In the genomic region with DNA sequence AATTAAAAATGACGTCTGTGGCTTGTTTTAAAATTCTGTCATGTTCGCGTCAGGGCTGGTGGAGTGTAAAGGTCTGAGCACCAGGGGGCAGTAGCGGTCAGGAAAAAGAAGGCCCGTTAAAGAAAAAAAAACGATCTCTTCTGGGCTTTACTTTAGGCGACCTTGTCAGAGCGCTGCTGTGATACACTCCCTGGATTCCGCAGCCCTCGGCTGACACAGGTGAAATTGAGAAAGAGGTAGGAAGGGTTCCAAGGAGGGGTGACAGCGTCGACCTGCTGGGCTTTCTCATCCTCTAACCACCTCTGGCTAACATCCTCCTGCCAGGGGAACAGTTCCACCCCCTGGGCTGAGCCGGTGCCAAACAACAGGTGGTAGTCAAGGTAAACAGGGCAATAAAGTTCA, we compare ENCODE assay signal across 7 mouse cellular contexts. TPM values are rescaled to one million over a fixed set of nuclear protein-coding genes. Genes with fewer than 3 reads are reported as not detected.
DNase-seq lines count a peak whose midpoint lies in the region; ATAC-seq and TF ChIP-seq lines count a peak whose summit lies in the region.

No protein-coding gene starts in this region.

- dilution Hi-C loops in CH12.LX (cut with MboI; ENCODE audit: extremely low pct_ligation_motif_present, extremely low pct_unique_long_range_greater_than_20kb, low sequenced_read_pairs), result no loop called here

- H3K4me2 ChIP-seq in CH12.LX (ENCODE audit: insufficient read depth, low read depth, poor library complexity, severe bottlenecking), result peak overlapping the region; percentile 91
- 0 out of 2 replicates have a peak overlapping the region, but pooled peaks have one; percentile 31 for H3K4me2 ChIP-seq in embryonic facial prominence, embryonic 11.5 days (ENCODE audit: low read depth, low read length)
- H3K4me2 ChIP-seq in heart, embryonic 13.5 days, result peak overlapping the region; percentile 68
- peak overlapping the region; percentile 55 for H3K4me2 ChIP-seq in kidney, embryonic 16.5 days (replicated peaks; ENCODE audit: low read depth, low read length)

- peaks cover 6% of the 10 kb centered on the region for H3K9me3 ChIP-seq in CH12.LX (replicated peaks; ENCODE audit: low read length)
- no peaks in the 10 kb centered on the region for H3K9me3 ChIP-seq in embryonic facial prominence, embryonic 11.5 days (replicated peaks; ENCODE audit: control insufficient read depth, low read length)
- H3K9me3 ChIP-seq in heart, embryonic 13.5 days, result no peaks in the 10 kb centered on the region
- H3K9me3 ChIP-seq in kidney, embryonic 16.5 days (ENCODE audit: low read length), result no peaks in the 10 kb centered on the region

- H3K4me3 ChIP-seq in CH12.LX (replicated peaks in 1 of 3; ENCODE audit: low read depth in 2 of 3, low read length in 2 of 3, poor library complexity in 1 of 3), result peak overlapping the region in 2 of 3 experiments; percentile 27
- no peak overlapping the region for H3K4me3 ChIP-seq in embryonic facial prominence, embryonic 11.5 days (ENCODE audit: low read depth, low read length)
- peak overlapping the region; percentile 36 for H3K4me3 ChIP-seq in heart, embryonic 13.5 days
- H3K4me3 ChIP-seq in kidney, embryonic 16.5 days (ENCODE audit: low read length), result peak overlapping the region; percentile 30

- in situ Hi-C loops in CH12.LX (cut with MboI; ENCODE audit: low pct_ligation_motif_present, low pct_unique_long_range_greater_than_20kb, low sequenced_read_pairs), result loop anchor here (5.0 to 25.0 kb wide), 2 partner anchors 108 to 452 kb away; no protein-coding TSS in a partner anchor
- in situ Hi-C loops in Patski (cut with MboI; ENCODE audit: low pct_unique_long_range_greater_than_20kb), result loop anchor here (10.0 to 25.0 kb wide), 2 partner anchors 327 to 445 kb away; no protein-coding TSS in a partner anchor

- 6% methylated on average over 13 of the region's 13 CpGs for WGBS in embryonic facial prominence, embryonic 11.5 days
- WGBS in heart, embryonic 13.5 days, result 5% methylated on average over 13 of the region's 13 CpGs
- WGBS in kidney, embryonic 16.5 days, result 2% methylated on average over 13 of the region's 13 CpGs

- H3K9ac ChIP-seq in CH12.LX (ENCODE audit: insufficient read depth, low read depth), result peak overlapping the region; percentile 59
- H3K9ac ChIP-seq in embryonic facial prominence, embryonic 11.5 days (replicated peaks; ENCODE audit: low read length), result no peak overlapping the region
- H3K9ac ChIP-seq in heart, embryonic 13.5 days, result peak overlapping the region; percentile 75; the same call in 1 of the 2 replicates
- peak overlapping the region; percentile 53; the same call in 1 of the 2 replicates for H3K9ac ChIP-seq in kidney, embryonic 16.5 days (replicated peaks; ENCODE audit: low read length)

- TF ChIP-seq EP300 in CH12.LX (IDR thresholded peaks at IDR 0.05; ENCODE audit: low read length), result no peak

- H3K27me3 ChIP-seq in CH12.LX (replicated peaks), result peaks cover 12% of the 10 kb centered on the region
- no peaks in the 10 kb centered on the region for H3K27me3 ChIP-seq in Patski
- no peaks in the 10 kb centered on the region for H3K27me3 ChIP-seq in embryonic facial prominence, embryonic 11.5 days (ENCODE audit: control insufficient read depth, insufficient read depth, low read length)
- H3K27me3 ChIP-seq in heart, embryonic 13.5 days (replicated peaks), result no peaks in the 10 kb centered on the region
- no peaks in the 10 kb centered on the region for H3K27me3 ChIP-seq in kidney, embryonic 16.5 days (ENCODE audit: insufficient read depth, low read length)

- no peaks in the 10 kb centered on the region for H3K79me2 ChIP-seq in CH12.LX (replicated peaks; ENCODE audit: control insufficient read depth, extremely low read depth, insufficient read depth, poor library complexity, severe bottlenecking)

- TF ChIP-seq CTCF in CH12.LX (conservative IDR thresholded peaks at IDR 0.05 in 1 of 2, IDR thresholded peaks at IDR 0.05 in 1 of 2; ENCODE audit: low read depth in 2 of 2, low read length in 2 of 2) (peak; percentile 45 to 92; a peak in 3 of 4 replicates), Patski (IDR thresholded peaks at IDR 0.05) (peak; percentile 89)

- H3K27ac ChIP-seq in CH12.LX (ENCODE audit: insufficient read depth, low read depth), result no peak overlapping the region
- no peak overlapping the region for H3K27ac ChIP-seq in embryonic facial prominence, embryonic 11.5 days (replicated peaks; ENCODE audit: low read depth, low read length)
- no peak overlapping the region for H3K27ac ChIP-seq in heart, embryonic 13.5 days (replicated peaks)
- no peak overlapping the region for H3K27ac ChIP-seq in kidney, embryonic 16.5 days (ENCODE audit: low read length)

- no peak for TF ChIP-seq POLR2A in CH12.LX (IDR thresholded peaks at IDR 0.05; ENCODE audit: low read depth, low read length)

- peaks cover 3 to 11% of the 10 kb centered on the region in 2 experiments for H3K4me1 ChIP-seq in CH12.LX (ENCODE audit: control insufficient read depth in 1 of 2, insufficient read depth in 2 of 2)
- H3K4me1 ChIP-seq in embryonic facial prominence, embryonic 11.5 days (ENCODE audit: control insufficient read depth, insufficient read depth, low read length), result no peaks in the 10 kb centered on the region
- peaks cover 5% of the 10 kb centered on the region; the same call in 1 of the 2 replicates for H3K4me1 ChIP-seq in heart, embryonic 13.5 days
- peaks cover 4% of the 10 kb centered on the region; the same call in 1 of the 2 replicates for H3K4me1 ChIP-seq in kidney, embryonic 16.5 days (ENCODE audit: insufficient read depth, low read length)

- H3K36me3 ChIP-seq in CH12.LX (replicated peaks in 1 of 2; ENCODE audit: control insufficient read depth in 1 of 2, insufficient read depth in 1 of 2, low read length in 1 of 2), result no peaks in the 10 kb centered on the region
- no peaks in the 10 kb centered on the region for H3K36me3 ChIP-seq in embryonic facial prominence, embryonic 11.5 days (replicated peaks; ENCODE audit: control insufficient read depth, insufficient read depth, low read depth, low read length)
- H3K36me3 ChIP-seq in heart, embryonic 13.5 days, result no peaks in the 10 kb centered on the region
- no peaks in the 10 kb centered on the region for H3K36me3 ChIP-seq in kidney, embryonic 16.5 days (ENCODE audit: insufficient read depth, low read length)

- TF ChIP-seq RAD21 in CH12.LX (IDR thresholded peaks at IDR 0.05; ENCODE audit: low read depth, low read length), result peak; percentile 83

- peak; percentile 84 for DNase-seq in CH12.LX (ENCODE audit: extremely low read depth)
- DNase-seq in Patski (ENCODE audit: low read depth, low spot score), result no peak
- peak; percentile 84 for DNase-seq in embryonic facial prominence, embryonic 11.5 days (ENCODE audit: low spot score)
- DNase-seq in lung, postnatal 25 days (ENCODE audit: low spot score), result peak; percentile 58
- peak; percentile 79 for DNase-seq in retina, postnatal 1 day

- CTCF ChIA-PET in Patski (lab: Charles Lee), result interaction anchor here (0.9 to 1.3 kb wide), 3 partner anchors 17 to 104 kb away, joined by 3 to 8 read pairs (median 3); no protein-coding TSS in a partner anchor

- POLR2A ChIA-PET in Patski (lab: Charles Lee), result no interaction called here

- no peak for ATAC-seq in Patski
- ATAC-seq in embryonic facial prominence, embryonic 11.5 days (replicated peaks; ENCODE audit: insufficient number of reproducible peaks, low FRiP score, low TSS enrichment, low read depth), result no peak
- no peak for ATAC-seq in heart, embryonic 13.5 days (ENCODE audit: extremely low read depth, insufficient number of reproducible peaks, low FRiP score, low TSS enrichment)
- ATAC-seq in kidney, embryonic 16.5 days (ENCODE audit: low FRiP score, low TSS enrichment), result no peak

TF ChIP-seq in CH12.LX, 34 proteins besides CTCF, POLR2A, EP300 and RAD21 (continues in another document):
- TF ChIP-seq ZMIZ1 (IDR thresholded peaks at IDR 0.05; ENCODE audit: low read depth, low read length) (no peak), TBP (conservative IDR thresholded peaks at IDR 0.05; ENCODE audit: low read depth, low read length) (no peak), PAX5 (IDR thresholded peaks at IDR 0.05; ENCODE audit: low read length) (no peak), USF2 (conservative IDR thresholded peaks at IDR 0.05; ENCODE audit: low read depth, low read length) (no peak), E2F4 (IDR thresholded peaks at IDR 0.05; ENCODE audit: insufficient replicate concordance, low read depth, low read length) (no peak), MXI1 (IDR thresholded peaks at IDR 0.05; ENCODE audit: low read depth, low read length) (no peak), ZKSCAN1 (IDR thresholded peaks at IDR 0.05; ENCODE audit: borderline replicate concordance, low read depth, low read length) (no peak), MEF2A (IDR thresholded peaks at IDR 0.05; ENCODE audit: borderline replicate concordance, low read depth, low read length) (no peak), KAT2A (IDR thresholded peaks at IDR 0.05; ENCODE audit: insufficient replicate concordance, low read length) (no peak), ZNF384 (IDR thresholded peaks at IDR 0.05; ENCODE audit: low read depth, low read length) (peak; percentile 97), UBTF (IDR thresholded peaks at IDR 0.05; ENCODE audit: low read depth, low read length) (no peak), SMC3 (IDR thresholded peaks at IDR 0.05; ENCODE audit: low read depth, low read length) (peak; percentile 84), BHLHE40 (IDR thresholded peaks at IDR 0.05; ENCODE audit: low read depth, low read length) (no peak), CHD1 (IDR thresholded peaks at IDR 0.05; ENCODE audit: low read depth, low read length) (no peak), ZC3H11A (IDR thresholded peaks at IDR 0.05; ENCODE audit: low read depth, low read length) (peak; percentile 58), MAX (IDR thresholded peaks at IDR 0.05; ENCODE audit: low read length) (no peak), MAFK (IDR thresholded peaks at IDR 0.05; ENCODE audit: insufficient replicate concordance, low read length) (no peak), NRF1 (IDR thresholded peaks at IDR 0.05; ENCODE audit: low read depth, low read length) (no peak), NELFE (IDR thresholded peaks at IDR 0.05; ENCODE audit: low read depth, low read length) (0 out of 2 replicates have a peak, but pooled peaks have one; percentile 20), IRF4 (IDR thresholded peaks at IDR 0.05; ENCODE audit: low read depth, low read length) (no peak), POLR2AphosphoS2 (IDR thresholded peaks at IDR 0.05; ENCODE audit: low read depth, low read length) (no peak), GABPA (IDR thresholded peaks at IDR 0.05; ENCODE audit: insufficient replicate concordance, low read depth, low read length) (no peak)

RNA-seq across cellular contexts. Expression of gene Ywhah, which starts 20.9 kb away (rescaled TPM):
- total RNA-seq in CH12.LX (2012; rRNA removed), result 63.3 and 78.6 TPM in 2 replicates
- 188 and 190 TPM in 2 replicates for total RNA-seq in CH12.LX (2014; rRNA removed)
- 320 and 355 TPM in 2 replicates for polyA plus RNA-seq in CH12.LX (2012; ENCODE audit: insufficient read length, low read depth)
- 296 TPM for polyA plus RNA-seq in Patski (2021)
- polyA plus RNA-seq in embryonic facial prominence, embryonic 11.5 days (2014; fragmentation: Nextera tagmentation; extraction: Ambion mirVana), result 479 and 494 TPM in 2 replicates
- polyA plus RNA-seq in heart, embryonic 13.5 days (2015; fragmentation: Nextera tagmentation; extraction: Ambion mirVana), result 406 and 460 TPM in 2 replicates
- 369 and 385 TPM in 2 replicates for polyA plus RNA-seq in kidney, embryonic 16.5 days (2015; fragmentation: Nextera tagmentation; extraction: Ambion mirVana)

Comparison
In these comparisons a context has a peak if more than half of its experiments do, and no peak if none do; other contexts are left out.
1. H3K4me2 ChIP-seq: peak in every context shown above with its lines; median percentile 91 in CH12.LX; 68 in heart, embryonic 13.5 days; 55 in kidney, embryonic 16.5 days; 31 in embryonic facial prominence, embryonic 11.5 days.